Mouse (Mus musculus): ENCODE data around the gene Etv6.

GRCm38 (mm10) chr6:134139359-134139758, 103.9 kb downstream of the Etv6 start:
- TF ChIP-seq POLR2A (IDR thresholded peaks at IDR 0.05; ENCODE audit: borderline replicate concordance, low read depth, low read length): no peak
- no peak for TF ChIP-seq CTCF (IDR thresholded peaks at IDR 0.05; ENCODE audit: low read depth, low read length)
